ENCODE assay signal across 14 mouse cellular contexts in the genomic region with DNA sequence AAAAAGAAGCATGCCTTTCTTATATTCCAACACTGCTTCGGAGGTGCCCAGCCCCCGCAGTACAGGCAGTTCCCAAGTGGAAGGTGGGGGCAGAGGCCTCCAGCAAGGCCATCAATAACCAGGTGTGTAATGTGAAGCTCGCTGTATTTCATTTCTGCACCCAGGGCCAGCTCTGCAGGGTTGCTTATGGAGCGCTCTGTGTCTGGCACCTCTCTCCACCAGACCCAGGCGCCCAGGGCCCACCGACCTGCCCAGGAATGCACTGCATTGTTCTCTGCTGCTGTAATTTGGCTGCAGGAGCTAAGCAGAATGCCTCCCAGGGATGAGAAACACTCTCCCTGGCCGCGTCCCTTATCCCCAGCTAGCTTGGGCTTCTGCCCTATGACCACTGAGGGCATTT. TPM values are rescaled to one million over a fixed set of nuclear protein-coding genes. Genes with fewer than 3 reads are reported as not detected.
DNase-seq lines count a peak whose midpoint lies in the region; ATAC-seq and TF ChIP-seq lines count a peak whose summit lies in the region.
"Had no signal": no experiment of that assay in that cellular context is flagged by ENCODE, and none has a peak within 500 bp of the region (broad histone marks: within the 10 kb centered on the region; RNA-seq: fewer than 3 reads in every experiment).

No protein-coding gene starts in this region.

- peaks cover 37% of the 10 kb centered on the region for H3K4me1 ChIP-seq in heart, embryonic 11.5 days (ENCODE audit: control insufficient read depth, insufficient read depth, low read length)
- H3K4me1 ChIP-seq in kidney, embryonic 16.5 days (ENCODE audit: insufficient read depth, low read length): peaks cover 17% of the 10 kb centered on the region
- H3K4me1 ChIP-seq in embryonic facial prominence, embryonic 10.5 days: peaks cover 46% of the 10 kb centered on the region

- peak; percentile 56; the same call in 1 of the 2 replicates for ATAC-seq in heart, embryonic 11.5 days (replicated peaks; ENCODE audit: insufficient number of reproducible peaks, low FRiP score, low TSS enrichment)
- 0 out of 2 replicates have a peak, but pooled peaks have one; percentile 22 for ATAC-seq in kidney, embryonic 16.5 days (ENCODE audit: low FRiP score, low TSS enrichment)

- H3K9ac ChIP-seq in heart, embryonic 11.5 days (ENCODE audit: low read depth, low read length): no peak overlapping the region
- no peak overlapping the region for H3K9ac ChIP-seq in kidney, embryonic 16.5 days (replicated peaks; ENCODE audit: low read length)
- H3K9ac ChIP-seq: liver, embryonic 14.5 days had no signal

- H3K36me3 ChIP-seq in heart, embryonic 11.5 days (ENCODE audit: control insufficient read depth, insufficient read depth, low read length): peaks cover 6% of the 10 kb centered on the region; the same call in 1 of the 2 replicates
- peaks cover 15% of the 10 kb centered on the region for H3K36me3 ChIP-seq in kidney, embryonic 16.5 days (ENCODE audit: insufficient read depth, low read length)
- peaks cover 52% of the 10 kb centered on the region for H3K36me3 ChIP-seq in embryonic facial prominence, embryonic 10.5 days (replicated peaks)

- intact Hi-C loops in left cerebral cortex, adult 2 months (cut with DNase I): no loop called here

- no peaks in the 10 kb centered on the region for H3K27me3 ChIP-seq in heart, embryonic 11.5 days (ENCODE audit: control insufficient read depth, insufficient read depth, low read length)
- no peaks in the 10 kb centered on the region for H3K27me3 ChIP-seq in kidney, embryonic 16.5 days (ENCODE audit: insufficient read depth, low read length)
- H3K27me3 ChIP-seq in embryonic facial prominence, embryonic 10.5 days (replicated peaks; ENCODE audit: low read depth, poor library complexity, severe bottlenecking): no peaks in the 10 kb centered on the region
- H3K27me3 ChIP-seq: megakaryocyte, embryonic 14.5 days had no signal

- no peak overlapping the region for H3K4me2 ChIP-seq in heart, embryonic 11.5 days
- H3K4me2 ChIP-seq in kidney, embryonic 16.5 days (replicated peaks; ENCODE audit: low read depth, low read length): no peak overlapping the region

- peak overlapping the region; percentile 47; the same call in 1 of the 2 replicates for H3K27ac ChIP-seq in heart, embryonic 11.5 days (ENCODE audit: low read depth, low read length)
- no peak overlapping the region for H3K27ac ChIP-seq in kidney, embryonic 16.5 days (ENCODE audit: low read length)
- H3K27ac ChIP-seq in embryonic facial prominence, embryonic 10.5 days (replicated peaks): peak overlapping the region; percentile 5
- no peak overlapping the region for H3K27ac ChIP-seq in left cerebral cortex, adult 2 months
- H3K27ac ChIP-seq: liver, embryonic 14.5 days had no signal

- 39% methylated on average over 8 of the region's 8 CpGs for WGBS in heart, embryonic 11.5 days (ENCODE audit: insufficient replicate concordance)
- WGBS in kidney, embryonic 16.5 days: 40% methylated on average over 8 of the region's 8 CpGs
- WGBS in embryonic facial prominence, embryonic 10.5 days: 42% methylated on average over 8 of the region's 8 CpGs

- H3K4me3 ChIP-seq in heart, embryonic 11.5 days (ENCODE audit: low read depth, low read length): no peak overlapping the region
- no peak overlapping the region for H3K4me3 ChIP-seq in kidney, embryonic 16.5 days (ENCODE audit: low read length)
- H3K4me3 ChIP-seq in embryonic facial prominence, embryonic 10.5 days: no peak overlapping the region
- no peak overlapping the region for H3K4me3 ChIP-seq in left cerebral cortex, adult 2 months
- H3K4me3 ChIP-seq: megakaryocyte, embryonic 14.5 days; myocyte had no signal

- no peak for DNase-seq in heart, adult 9 months (ENCODE audit: low spot score in 2 of 2)
- no peak for DNase-seq in kidney, adult 11 months
- DNase-seq in embryonic facial prominence, embryonic 10.5 days (ENCODE audit: low spot score): peak; percentile 44
- peak; percentile 47 for DNase-seq in mesoderm, embryonic 11.5 days (ENCODE audit: low read depth, low spot score)
- no peak for DNase-seq in right cerebral cortex, postnatal 10 days (ENCODE audit: low spot score in 2 of 2)
- no peak for DNase-seq in left cerebral cortex, adult 2 months (ENCODE audit: extremely low spot score in 1 of 2, low spot score in 2 of 2)
- DNase-seq: cerebellum, postnatal 14 days; retina, postnatal 1 day; thymus, postnatal 36 days had no signal

- TF ChIP-seq CTCF in left cerebral cortex, adult 2 months (IDR thresholded peaks at IDR 0.05): no peak

- no peaks in the 10 kb centered on the region for H3K9me3 ChIP-seq in heart, embryonic 11.5 days (replicated peaks; ENCODE audit: control insufficient read depth, low read length)
- no peaks in the 10 kb centered on the region for H3K9me3 ChIP-seq in kidney, embryonic 16.5 days (ENCODE audit: low read length)
- no peaks in the 10 kb centered on the region for H3K9me3 ChIP-seq in embryonic facial prominence, embryonic 10.5 days
- H3K9me3 ChIP-seq: megakaryocyte, embryonic 14.5 days had no signal

RNA-seq across cellular contexts. Expression of gene Wnt2b, which starts 18.4 kb away (rescaled TPM):
- polyA plus RNA-seq in heart, embryonic 11.5 days (2014; fragmentation: Nextera tagmentation; extraction: Ambion mirVana): 1.7 and 1.9 TPM in 2 replicates
- 0.54 and 0.80 TPM in 2 replicates for polyA plus RNA-seq in kidney, embryonic 16.5 days (2015; fragmentation: Nextera tagmentation; extraction: Ambion mirVana)
- polyA plus RNA-seq in embryonic facial prominence, embryonic 10.5 days (2016; fragmentation: Nextera tagmentation; extraction: Ambion mirVana): 0.50 and 0.66 TPM in 2 replicates
- total RNA-seq in left cerebral cortex, adult 2 months (2021): 1 to 10 TPM; 2.0 to 2.3 TPM

Comparison
In these comparisons a context has a peak if more than half of its experiments do, and no peak if none do; other contexts are left out.
1. H3K27ac ChIP-seq: peak in heart, embryonic 11.5 days (single experiment) and embryonic facial prominence, embryonic 10.5 days (single experiment); none in kidney, embryonic 16.5 days (single experiment) and left cerebral cortex, adult 2 months (single experiment).
2. DNase-seq: peak in embryonic facial prominence, embryonic 10.5 days (single experiment) and mesoderm, embryonic 11.5 days (single experiment); none in heart, adult 9 months (0 of 2), kidney, adult 11 months (single experiment), right cerebral cortex, postnatal 10 days (0 of 2) and left cerebral cortex, adult 2 months (0 of 2).